Mouse (Mus musculus): Measurements from ENCODE around the gene Nol3. TPM values are rescaled to one million over a fixed set of nuclear protein-coding genes. Genes with fewer than 3 reads are reported as not detected.

Nol3 gene
- not detected for polyA plus RNA-seq (2017; shearing (Covaris generic))

GRCm38 (mm10) chr8:105275840-105276239 is at the start of gene Nol3:
TSS of gene Nol3 (plus strand) at chr8:105276140.

GRCm38 (mm10) chr8:105254966-105255350 is 21.0 kb upstream of the Nol3 start, which contains the start of gene B3gnt9:
TSS of gene B3gnt9 (minus strand) at chr8:105255153.

GRCm38 (mm10) chr8:105264024-105264982 is 11.6 kb upstream of the Nol3 start, which contains the start of the genes Tradd and Fbxl8:
TSS of gene Tradd (minus strand) at chr8:105264609.
TSS of gene Fbxl8 (plus strand) at chr8:105264648.

GRCm38 (mm10) chr8:105269461-105269947 is 6.4 kb upstream of the Nol3 start, which contains the start of gene Hsf4:
TSS of gene Hsf4 (plus strand) at chr8:105269801.

GRCm38 (mm10) chr8:105289805-105290460 is 14.0 kb downstream of the Nol3 start, which contains the start of gene 4931428F04Rik:
TSS of gene 4931428F04Rik (minus strand) at chr8:105289864.

GRCm38 (mm10) chr8:105295895-105296573 is 20.1 kb downstream of the Nol3 start, which contains the start of gene Exoc3l:
TSS of gene Exoc3l (minus strand) at chr8:105296101.

GRCm38 (mm10) chr8:105297511-105298192 is 21.7 kb downstream of the Nol3 start, which contains the start of gene E2f4:
TSS of gene E2f4 (plus strand) at chr8:105297663.

GRCm38 (mm10) chr8:105305211-105306145 is 29.5 kb downstream of the Nol3 start, which contains the start of gene Elmo3:
TSS of gene Elmo3 (plus strand) at chr8:105305601.

GRCm38 (mm10) chr8:105326141-105326672 is 50.3 kb downstream of the Nol3 start, which contains the start of the genes Lrrc29 and Tmem208:
TSS of gene Lrrc29 (minus strand) at chr8:105326278.
TSS of gene Tmem208 (plus strand) at chr8:105326354.

Other genes with a start within 250 kb of the Nol3 start
- gene Ces3a, start 227.5 kb upstream of the Nol3 start, polyA plus RNA-seq (2017; shearing (Covaris generic)), result not detected
- gene Ces3b, start 192.4 kb upstream of the Nol3 start, polyA plus RNA-seq (2017; shearing (Covaris generic)), result not detected
- 0.30 TPM for gene Ces4a, start 144.3 kb upstream of the Nol3 start, polyA plus RNA-seq (2017; shearing (Covaris generic))
- 87.2 TPM for gene Cbfb, start 105.5 kb upstream of the Nol3 start, polyA plus RNA-seq (2017; shearing (Covaris generic))
- gene D230025D16Rik, start 51.0 kb upstream of the Nol3 start, polyA plus RNA-seq (2017; shearing (Covaris generic)), result 19.5 TPM
- gene B3gnt9, start 21.0 kb upstream of the Nol3 start, polyA plus RNA-seq (2017; shearing (Covaris generic)), result 0.48 TPM
- 41.6 TPM for gene Tradd, start 11.5 kb upstream of the Nol3 start, polyA plus RNA-seq (2017; shearing (Covaris generic))
- 12.7 TPM for gene Fbxl8, start 11.5 kb upstream of the Nol3 start, polyA plus RNA-seq (2017; shearing (Covaris generic))
- gene Hsf4, start 6.3 kb upstream of the Nol3 start, polyA plus RNA-seq (2017; shearing (Covaris generic)), result 0.60 TPM
- gene 4931428F04Rik, start 13.7 kb downstream of the Nol3 start, polyA plus RNA-seq (2017; shearing (Covaris generic)), result 2.6 TPM
- gene Exoc3l, start 20.0 kb downstream of the Nol3 start, polyA plus RNA-seq (2017; shearing (Covaris generic)), result 3.5 TPM
- gene E2f4, start 21.5 kb downstream of the Nol3 start, polyA plus RNA-seq (2017; shearing (Covaris generic)), result 138 TPM
- 5.7 TPM for gene Elmo3, start 29.5 kb downstream of the Nol3 start, polyA plus RNA-seq (2017; shearing (Covaris generic))
- gene Lrrc29, start 50.1 kb downstream of the Nol3 start, polyA plus RNA-seq (2017; shearing (Covaris generic)), result 0.20 TPM
- gene Tmem208, start 50.2 kb downstream of the Nol3 start, polyA plus RNA-seq (2017; shearing (Covaris generic)), result 51.8 TPM
- 0.50 TPM for gene Fhod1, start 71.8 kb downstream of the Nol3 start, polyA plus RNA-seq (2017; shearing (Covaris generic))
- 0.10 TPM for gene Slc9a5, start 72.7 kb downstream of the Nol3 start, polyA plus RNA-seq (2017; shearing (Covaris generic))
- 0.89 TPM for gene Plekhg4, start 97.1 kb downstream of the Nol3 start, polyA plus RNA-seq (2017; shearing (Covaris generic))
- 0.29 TPM for gene Kctd19, start 137.4 kb downstream of the Nol3 start, polyA plus RNA-seq (2017; shearing (Covaris generic))
- gene Lrrc36, start 137.4 kb downstream of the Nol3 start, polyA plus RNA-seq (2017; shearing (Covaris generic)), result not detected
- 0.99 TPM for gene Tppp3, start 195.4 kb downstream of the Nol3 start, polyA plus RNA-seq (2017; shearing (Covaris generic))
- 5.9 TPM for gene Zdhhc1, start 220.8 kb downstream of the Nol3 start, polyA plus RNA-seq (2017; shearing (Covaris generic))
- gene Hsd11b2, start 242.6 kb downstream of the Nol3 start, polyA plus RNA-seq (2017; shearing (Covaris generic)), result 0.96 TPM